Mouse (Mus musculus) kidney, adult 2 months (tissue): ENCODE results near the gene D130052B06Rik.

ENCODE experiments used
- CTCF ChIP-seq: fragments of 200-500 bp; conservative IDR thresholded peaks from 2 replicates; pipeline ENCODE4 v1.5.1; 2011; ENCODE audit warnings: low read depth, mild to moderate bottlenecking, control low read depth, low read length, moderate library complexity, mixed read lengths; ENCODE audit not compliant: insufficient read depth, insufficient read length
- POLR2A ChIP-seq: fragments of 200-500 bp; IDR thresholded peaks from one replicate; pipeline ENCODE4 v1.6.1; 2011; ENCODE audit warnings: low read depth, low read length, control low read depth

DNA sequence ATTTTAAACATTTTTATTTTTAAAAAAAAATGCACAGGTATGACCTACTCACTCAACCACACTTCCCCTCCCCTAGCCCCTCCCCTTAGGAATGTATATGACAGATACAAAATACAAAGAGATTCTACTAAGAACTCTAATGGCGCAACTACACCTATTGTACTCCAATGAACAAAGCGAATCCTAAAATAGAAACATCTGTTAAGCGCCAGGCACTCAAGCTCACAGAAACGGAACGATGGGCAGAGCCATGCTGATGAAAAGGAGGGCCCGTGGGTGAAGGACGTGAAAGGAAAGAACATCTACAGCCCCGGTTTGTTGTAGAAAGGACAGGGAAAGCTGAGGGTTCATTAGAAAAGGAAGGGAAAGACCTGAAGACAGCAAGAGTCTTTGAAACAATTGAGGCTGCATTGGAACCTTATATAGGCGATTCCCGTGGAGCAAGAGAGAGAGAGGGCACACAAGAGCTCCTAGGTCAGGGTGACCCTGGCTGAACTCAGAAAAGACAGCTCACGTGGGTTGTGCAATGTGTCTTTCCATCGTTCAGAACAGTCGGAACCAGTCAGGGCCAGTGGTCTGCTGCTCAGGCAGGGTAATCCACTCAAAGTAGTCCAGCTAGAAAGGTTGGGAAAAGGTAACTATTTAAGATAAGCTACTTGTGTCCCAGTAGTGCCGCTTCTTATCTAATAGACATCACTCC lies 48.1 kb upstream of the D130052B06Rik start:
- TF ChIP-seq POLR2A (no peak), CTCF (no peak)
